In the genomic region with DNA sequence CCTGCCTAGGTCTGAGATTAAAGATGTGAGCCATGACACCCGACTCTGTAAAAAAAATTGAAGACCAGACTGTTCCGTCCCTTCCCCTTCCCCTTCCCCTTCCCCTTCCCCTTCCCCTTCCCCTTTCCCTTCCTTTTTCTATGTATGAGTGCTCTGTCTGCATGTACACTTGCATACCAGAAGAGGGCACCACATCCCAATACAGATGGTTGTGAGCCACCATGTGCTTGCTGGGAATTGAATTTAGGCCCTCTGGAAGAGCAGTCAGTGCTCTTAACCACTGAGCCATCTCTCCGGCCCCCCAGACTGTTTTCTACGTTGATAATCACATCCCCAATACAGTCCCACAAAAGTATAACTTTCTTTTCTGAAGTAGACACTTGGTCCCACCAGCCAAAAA, we compare ENCODE assay signal across 13 mouse cellular contexts. TPM values are rescaled to one million over a fixed set of nuclear protein-coding genes. Genes with fewer than 3 reads are reported as not detected.
DNase-seq lines count a peak whose midpoint lies in the region; ATAC-seq and TF ChIP-seq lines count a peak whose summit lies in the region.
"Had no signal": no experiment of that assay in that cellular context is flagged by ENCODE, and none has a peak within 500 bp of the region (broad histone marks: within the 10 kb centered on the region; RNA-seq: fewer than 3 reads in every experiment).

No protein-coding gene starts in this region.

- no peak overlapping the region for H3K4me3 ChIP-seq in liver, adult 2 months (ENCODE audit: insufficient read depth, low read depth, low read length)
- H3K4me3 ChIP-seq in MEL (ENCODE audit: control insufficient read depth in 1 of 2, insufficient read depth in 1 of 2, low read depth in 2 of 2, low read length in 2 of 2) = no peak overlapping the region
- H3K4me3 ChIP-seq: heart, embryonic 15.5 days; limb, embryonic 13.5 days had no signal

- H3K79me2 ChIP-seq in liver, adult 2 months (ENCODE audit: control insufficient read depth, insufficient read depth, low read length) = no peaks in the 10 kb centered on the region
- H3K79me2 ChIP-seq in MEL (ENCODE audit: control insufficient read depth, insufficient read depth, low read length, poor library complexity) = no peaks in the 10 kb centered on the region

- ATAC-seq in CD4-positive, CD25-positive, alpha-beta regulatory T cell, adult 4 months = no peak
- ATAC-seq: forebrain, embryonic 16.5 days had no signal

- H3K27me3 ChIP-seq in liver, adult 2 months (ENCODE audit: control insufficient read depth, insufficient read depth, low read length) = no peaks in the 10 kb centered on the region
- H3K27me3 ChIP-seq in MEL (ENCODE audit: control insufficient read depth in 1 of 2, insufficient read depth in 2 of 2, low read length in 2 of 2) = no peaks in the 10 kb centered on the region
- H3K27me3 ChIP-seq: heart, embryonic 15.5 days; limb, embryonic 13.5 days had no signal

- peak; percentile 56 for TF ChIP-seq RAD21 in MEL (IDR thresholded peaks at IDR 0.05; ENCODE audit: low read depth, low read length)

- H3K9me3 ChIP-seq in MEL (replicated peaks; ENCODE audit: insufficient read depth, low read length) = no peaks in the 10 kb centered on the region
- H3K9me3 ChIP-seq: heart, embryonic 15.5 days; limb, embryonic 13.5 days had no signal

- peaks cover 16% of the 10 kb centered on the region for H3K36me3 ChIP-seq in liver, adult 2 months (ENCODE audit: control insufficient read depth, insufficient read depth, low read length)
- no peaks in the 10 kb centered on the region; a peak in 1 of 4 replicates for H3K36me3 ChIP-seq in MEL (ENCODE audit: control insufficient read depth in 1 of 2, insufficient read depth in 2 of 2, low read length in 2 of 2)

- WGBS in liver, adult 2 months = 75% methylated on average over 4 of the region's 4 CpGs

- no peak for TF ChIP-seq CTCF in liver, adult 2 months (IDR thresholded peaks at IDR 0.05; ENCODE audit: low read depth, low read length)
- peak; percentile 48 to 65 (median 62) for TF ChIP-seq CTCF in MEL (IDR thresholded peaks at IDR 0.05 in 2 of 3, conservative IDR thresholded peaks at IDR 0.05 in 1 of 3; ENCODE audit: control insufficient read depth in 1 of 3, insufficient read depth in 1 of 3, low read depth in 2 of 3, low read length in 3 of 3, poor library complexity in 1 of 3, severe bottlenecking in 1 of 3)

- no peak for TF ChIP-seq POLR2A in liver, adult 2 months (IDR thresholded peaks at IDR 0.05; ENCODE audit: extremely low read depth, insufficient read depth, low read length)
- TF ChIP-seq POLR2A in MEL (IDR thresholded peaks at IDR 0.05; ENCODE audit: control insufficient read depth in 1 of 2, insufficient read depth in 1 of 2, low read depth in 1 of 2, low read length in 2 of 2, poor library complexity in 1 of 2) = no peak

- H3K27ac ChIP-seq in liver, adult 2 months (replicated peaks; ENCODE audit: insufficient read depth, low read depth, low read length) = peak overlapping the region; percentile 94
- H3K27ac ChIP-seq in MEL (ENCODE audit: control insufficient read depth, low read depth, low read length) = no peak overlapping the region
- H3K27ac ChIP-seq: heart, embryonic 15.5 days; limb, embryonic 13.5 days had no signal

- H3K9ac ChIP-seq in liver, adult 2 months (ENCODE audit: low read depth, low read length) = no peak overlapping the region
- H3K9ac ChIP-seq in MEL (ENCODE audit: control insufficient read depth, low read depth, low read length, poor library complexity, severe bottlenecking) = no peak overlapping the region
- H3K9ac ChIP-seq: heart, embryonic 15.5 days; limb, embryonic 13.5 days had no signal

- TF ChIP-seq EP300 in MEL (IDR thresholded peaks at IDR 0.05; ENCODE audit: low read depth in 1 of 2, low read length in 2 of 2) = no peak

- H3K4me1 ChIP-seq in liver, adult 2 months (ENCODE audit: control insufficient read depth, insufficient read depth, low read length) = peaks cover 40% of the 10 kb centered on the region
- H3K4me1 ChIP-seq in MEL (ENCODE audit: control insufficient read depth in 1 of 2, insufficient read depth in 2 of 2, low read length in 2 of 2) = no peaks in the 10 kb centered on the region
- H3K4me1 ChIP-seq: heart, embryonic 15.5 days; limb, embryonic 13.5 days had no signal

- peak; percentile 43 for DNase-seq in CD4-positive, CD25-positive, alpha-beta regulatory T cell, adult 2 months (ENCODE audit: low read depth, low spot score)
- no peak for DNase-seq in liver, adult 2 months (ENCODE audit: extremely low read depth, low read depth, low spot score)
- no peak for DNase-seq in liver
- DNase-seq in MEL (ENCODE audit: low read depth, low spot score) = peak; percentile 78
- DNase-seq in naive thymus-derived CD4-positive, alpha-beta T cell, adult 2 months (ENCODE audit: low read depth) = peak; percentile 19
- no peak for DNase-seq in spleen, postnatal 4 days (ENCODE audit: low spot score in 2 of 2)
- DNase-seq in adrenal gland, postnatal 14 days = no peak
- DNase-seq: cerebellum, adult 11-12 months; right cerebral cortex, postnatal 25 days had no signal

TF ChIP-seq in MEL, 35 proteins besides CTCF, POLR2A, EP300 and RAD21:
- TF ChIP-seq SMC3 (IDR thresholded peaks at IDR 0.05; ENCODE audit: low read depth, low read length) (peak; percentile 61), ZC3H11A (IDR thresholded peaks at IDR 0.05; ENCODE audit: low read depth, low read length) (peak; percentile 40), CHD1 (IDR thresholded peaks at IDR 0.05; ENCODE audit: low read depth, low read length) (no peak), MYC (IDR thresholded peaks at IDR 0.05; ENCODE audit: low read depth, low read length) (peak; percentile 87)
TF ChIP-seq in MEL: peak in this region for 3.

RNA-seq across cellular contexts. Expression of a gene that starts 18.7 kb away (rescaled TPM):
- polyA plus RNA-seq in CD4-positive, CD25-positive, alpha-beta regulatory T cell, adult 4 months (2017; shearing (Covaris generic)) = 1 to 10 TPM; 2.8 to 4.0 TPM
- total RNA-seq in liver, adult 2 months (2014; rRNA removed) = 37.7 and 39.4 TPM in 2 replicates
- 29.6 and 38.4 TPM in 2 replicates for polyA plus RNA-seq in liver, adult 2 months (2012; rRNA removed)
- 4.4 and 4.5 TPM in 2 replicates for total RNA-seq in MEL (2012; rRNA removed)
- 10 to 100 TPM in 1 of 2 experiments, not detected in 1; 19.8 TPM for polyA plus RNA-seq in MEL (2012; ENCODE audit: insufficient read depth in 1 of 2, insufficient read length in 2 of 2, low read depth in 1 of 2, low replicate concordance in 2 of 2, missing spikeins in 1 of 2)
- 24.6 and 28.6 TPM in 2 replicates for total RNA-seq in adrenal gland, postnatal 14 days (2021)

RNA-seq across cellular contexts. Expression of a gene that starts 27.3 kb away (rescaled TPM):
- polyA plus RNA-seq in CD4-positive, CD25-positive, alpha-beta regulatory T cell, adult 4 months (2017; shearing (Covaris generic)) = 1 to 10 TPM; 7.8 to 8.7 TPM
- 21.8 and 22.8 TPM in 2 replicates for total RNA-seq in liver, adult 2 months (2014; rRNA removed)
- polyA plus RNA-seq in liver, adult 2 months (2012; rRNA removed) = 4.0 and 5.3 TPM in 2 replicates
- 19.5 and 23.4 TPM in 2 replicates for total RNA-seq in MEL (2012; rRNA removed)
- 10 to 100 TPM in 1 of 2 experiments, not detected in 1; 28.4 TPM for polyA plus RNA-seq in MEL (2012; ENCODE audit: insufficient read depth in 1 of 2, insufficient read length in 2 of 2, low read depth in 1 of 2, low replicate concordance in 2 of 2, missing spikeins in 1 of 2)
- total RNA-seq in adrenal gland, postnatal 14 days (2021) = 28.8 and 30.8 TPM in 2 replicates

RNA-seq across cellular contexts. Expression of a gene that starts 51.1 kb away (rescaled TPM):
- polyA plus RNA-seq in CD4-positive, CD25-positive, alpha-beta regulatory T cell, adult 4 months (2017; shearing (Covaris generic)) = 10 to 100 TPM; 48.4 to 49.7 TPM
- total RNA-seq in liver, adult 2 months (2014; rRNA removed) = 48.8 and 49.7 TPM in 2 replicates
- 33.1 and 33.7 TPM in 2 replicates for polyA plus RNA-seq in liver, adult 2 months (2012; rRNA removed)
- total RNA-seq in MEL (2012; rRNA removed) = 3.9 and 6.0 TPM in 2 replicates
- polyA plus RNA-seq in MEL (2012; ENCODE audit: insufficient read depth in 1 of 2, insufficient read length in 2 of 2, low read depth in 1 of 2, low replicate concordance in 2 of 2, missing spikeins in 1 of 2) = 10 to 100 TPM in 1 of 2 experiments, not detected in 1; 11.6 TPM
- 8.6 and 9.2 TPM in 2 replicates for total RNA-seq in adrenal gland, postnatal 14 days (2021)

Comparison
In these comparisons a context has a peak if more than half of its experiments do, and no peak if none do; other contexts are left out.
1. DNase-seq: peak in CD4-positive, CD25-positive, alpha-beta regulatory T cell, adult 2 months (single experiment), MEL (single experiment) and naive thymus-derived CD4-positive, alpha-beta T cell, adult 2 months (single experiment); none in liver, adult 2 months (single experiment), liver (single experiment), spleen, postnatal 4 days (0 of 2) and adrenal gland, postnatal 14 days (single experiment).